ENCODE assay signal across 10 mouse cellular contexts in the genomic region with DNA sequence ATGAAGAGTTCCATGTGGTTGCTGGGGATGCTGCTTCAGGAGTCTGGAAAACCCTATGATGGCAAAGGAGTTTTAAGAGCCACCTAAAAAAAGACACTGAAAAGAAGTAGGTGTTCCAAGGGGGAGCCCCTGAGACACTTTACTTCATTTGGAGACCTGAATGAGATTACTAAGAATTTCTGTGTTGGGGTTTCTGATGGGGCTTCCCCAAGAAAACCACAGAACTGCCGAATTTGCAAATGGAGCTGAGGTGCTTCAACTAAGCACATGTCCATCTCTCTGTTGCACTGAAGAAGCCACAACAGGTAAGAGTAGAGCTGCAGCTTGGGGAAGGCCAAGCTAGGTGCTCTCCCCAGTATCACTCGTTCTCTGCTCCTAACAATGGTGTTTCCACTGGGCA. TPM values are rescaled to one million over a fixed set of nuclear protein-coding genes. Genes with fewer than 3 reads are reported as not detected.
DNase-seq lines count a peak whose midpoint lies in the region; ATAC-seq and TF ChIP-seq lines count a peak whose summit lies in the region.
"Had no signal": no experiment of that assay in that cellular context is flagged by ENCODE, and none has a peak within 500 bp of the region (broad histone marks: within the 10 kb centered on the region; RNA-seq: fewer than 3 reads in every experiment).

No protein-coding gene starts in this region.

- peak overlapping the region; percentile 99 for H3K27ac ChIP-seq in gastrocnemius, adult 2 months
- no peak overlapping the region for H3K27ac ChIP-seq in midbrain, embryonic 14.5 days (replicated peaks; ENCODE audit: low read depth, low read length)

- 87% methylated on average over 2 of the region's 2 CpGs for WGBS in midbrain, embryonic 14.5 days
- WGBS in lung, adult 2 months = 57% methylated on average over 2 of the region's 2 CpGs

- no peak for TF ChIP-seq POLR2A in lung, adult 2 months (IDR thresholded peaks at IDR 0.05; ENCODE audit: borderline replicate concordance, extremely low read depth, low read depth, low read length)

- peak overlapping the region; percentile 80 for H3K4me3 ChIP-seq in gastrocnemius, adult 2 months
- peak overlapping the region; percentile 98 for H3K4me3 ChIP-seq in megakaryocyte, embryonic 14.5 days (replicated peaks)
- no peak overlapping the region for H3K4me3 ChIP-seq in midbrain, embryonic 14.5 days (replicated peaks; ENCODE audit: low read depth, low read length)
- no peak overlapping the region for H3K4me3 ChIP-seq in lung, adult 2 months (replicated peaks; ENCODE audit: extremely low read depth, low read depth, low read length)

- peak overlapping the region; percentile 74 for H3K4me2 ChIP-seq in midbrain, embryonic 14.5 days (ENCODE audit: low read length)

- no peak overlapping the region for H3K9ac ChIP-seq in midbrain, embryonic 14.5 days (replicated peaks; ENCODE audit: low read length)

- no peaks in the 10 kb centered on the region for H3K9me3 ChIP-seq in megakaryocyte, embryonic 14.5 days
- H3K9me3 ChIP-seq in midbrain, embryonic 14.5 days (ENCODE audit: control insufficient read depth, low read length) = no peaks in the 10 kb centered on the region

- H3K4me1 ChIP-seq in megakaryocyte, embryonic 14.5 days = peaks cover 80% of the 10 kb centered on the region
- H3K4me1 ChIP-seq in midbrain, embryonic 14.5 days (ENCODE audit: control insufficient read depth, insufficient read depth, low read length) = peaks cover 66% of the 10 kb centered on the region
- H3K4me1 ChIP-seq in lung, adult 2 months (ENCODE audit: control insufficient read depth, insufficient read depth, low read length) = peaks cover 49% of the 10 kb centered on the region

- ATAC-seq in megakaryocyte, adult 5-6 weeks (ENCODE audit: poor library complexity, severe bottlenecking) = no peak
- peak; percentile 87 for ATAC-seq in activated CD4-positive, CD25-positive, alpha-beta regulatory T cell, adult 4 months
- no peak for ATAC-seq in midbrain, embryonic 14.5 days (ENCODE audit: low FRiP score, low TSS enrichment)

- H3K27me3 ChIP-seq in megakaryocyte, embryonic 14.5 days (replicated peaks) = no peaks in the 10 kb centered on the region
- H3K27me3 ChIP-seq in midbrain, embryonic 14.5 days (ENCODE audit: control insufficient read depth, insufficient read depth, low read length) = no peaks in the 10 kb centered on the region

- TF ChIP-seq CTCF in gastrocnemius, adult 2 months (IDR thresholded peaks at IDR 0.05) = no peak
- TF ChIP-seq CTCF in lung, adult 2 months (IDR thresholded peaks at IDR 0.05; ENCODE audit: insufficient read depth, low read length) = no peak

- peaks cover 87% of the 10 kb centered on the region for H3K36me3 ChIP-seq in megakaryocyte, embryonic 14.5 days (replicated peaks; ENCODE audit: low read length)
- peaks cover 24% of the 10 kb centered on the region for H3K36me3 ChIP-seq in midbrain, embryonic 14.5 days (ENCODE audit: control insufficient read depth, insufficient read depth, low read length)

- intact Hi-C loops in gastrocnemius, adult 2 months (cut with DNase I) = no loop called here

- DNase-seq in gastrocnemius, adult 2 months = no peak
- no peak for DNase-seq in gastrocnemius, postnatal 10 days
- no peak for DNase-seq in midbrain, embryonic 14.5 days
- DNase-seq in cerebellum, adult 11 months = no peak
- DNase-seq in lung, adult 2 months = no peak
- DNase-seq: gastrocnemius, postnatal 14 days; lung, postnatal 14 days had no signal

RNA-seq across cellular contexts. Expression of a gene that starts 5.8 kb away (rescaled TPM):
- 10 to 100 TPM; 15.7 to 40.3 TPM for total RNA-seq in gastrocnemius, adult 2 months (2021)
- 10 to 100 TPM; 19.6 to 21.4 TPM for total RNA-seq in gastrocnemius, postnatal 10 days (2021)
- polyA plus RNA-seq in megakaryocyte, embryonic 14.5 days (2012; ENCODE audit: insufficient read depth, low replicate concordance) = 498 and 1,222 TPM in 2 replicates
- total RNA-seq in megakaryocyte, adult 5-6 weeks (2015) = 7.1 and 9.3 TPM in 2 replicates
- total RNA-seq in megakaryocyte, adult 5-6 weeks (2017) = 9.3 and 12.8 TPM in 2 replicates
- 10 to 100 TPM; 52.4 to 59.9 TPM for polyA plus RNA-seq in activated CD4-positive, CD25-positive, alpha-beta regulatory T cell, adult 4 months (2017; shearing (Covaris generic))
- 171 and 208 TPM in 2 replicates for polyA plus RNA-seq in midbrain, embryonic 14.5 days (2014; fragmentation: Nextera tagmentation; extraction: Ambion mirVana)
- polyA plus RNA-seq in lung, adult 2 months (2012; rRNA removed) = 113 and 118 TPM in 2 replicates

RNA-seq across cellular contexts. Expression of a gene that starts 22.1 kb away (rescaled TPM):
- total RNA-seq in gastrocnemius, adult 2 months (2021) = 1 to 10 TPM; 1.1 to 1.7 TPM
- total RNA-seq in gastrocnemius, postnatal 10 days (2021) = 10 to 100 TPM; 10.4 to 12.8 TPM
- 1.1 and 10.4 TPM in 2 replicates for polyA plus RNA-seq in megakaryocyte, embryonic 14.5 days (2012; ENCODE audit: insufficient read depth, low replicate concordance)
- 102 TPM in 2 replicates for total RNA-seq in megakaryocyte, adult 5-6 weeks (2015)
- 122 and 126 TPM in 2 replicates for total RNA-seq in megakaryocyte, adult 5-6 weeks (2017)
- 10 to 100 TPM; 21.3 to 23.3 TPM for polyA plus RNA-seq in activated CD4-positive, CD25-positive, alpha-beta regulatory T cell, adult 4 months (2017; shearing (Covaris generic))
- polyA plus RNA-seq in midbrain, embryonic 14.5 days (2014; fragmentation: Nextera tagmentation; extraction: Ambion mirVana) = 14.2 and 27.5 TPM in 2 replicates
- polyA plus RNA-seq in lung, adult 2 months (2012; rRNA removed) = 0.63 and 0.77 TPM in 2 replicates

Comparison
In these comparisons a context has a peak if more than half of its experiments do, and no peak if none do; other contexts are left out.
1. H3K4me3 ChIP-seq: peak in gastrocnemius, adult 2 months (single experiment) and megakaryocyte, embryonic 14.5 days (single experiment); none in midbrain, embryonic 14.5 days (single experiment) and lung, adult 2 months (single experiment).